Mouse (Mus musculus) megakaryocyte, embryonic 14.5 days (primary cell): ENCODE results near the gene Mfsd2a. TPM values are rescaled to one million over a fixed set of nuclear protein-coding genes. Genes with fewer than 3 reads are reported as not detected.
A peak's percentile ranks its signal among the peaks of the same experiment; 100 is the strongest.
"Not testable (repeated sequence)": the region's sequence is repeated elsewhere in the genome, so short reads cannot be mapped to it uniquely, and the experiment has no call there.

Source experiments
- H3K27me3 ChIP-seq: replicated peaks from 2 replicates; pipeline ENCODE3; 2012; ENCODE audit warnings: inconsistent platforms
- H3K36me3 ChIP-seq: replicated peaks from 2 replicates; pipeline ENCODE3; 2012; ENCODE audit warnings: low read length, inconsistent platforms, mixed read lengths
- H3K4me1 ChIP-seq: 2 replicates; pipeline ENCODE4 v1.6.1; 2012; ENCODE audit warnings: inconsistent platforms
- H3K4me3 ChIP-seq: replicated peaks from 2 replicates; pipeline ENCODE3; 2012; ENCODE audit warnings: moderate library complexity, mild to moderate bottlenecking, inconsistent platforms
- H3K9me3 ChIP-seq: 2 replicates; pipeline ENCODE4 v1.6.1; 2012; ENCODE audit warnings: inconsistent platforms
- FLI1 ChIP-seq: IDR thresholded peaks from 2 replicates; pipeline ENCODE4 v1.6.1; 2012; ENCODE audit warnings: low read length, inconsistent platforms, mixed read lengths
- GATA1 ChIP-seq: IDR thresholded peaks from 3 replicates; pipeline ENCODE4 v1.6.1; 2012; ENCODE audit warnings: mixed read lengths, low read length, inconsistent platforms, borderline replicate concordance
- polyA plus RNA-seq: library from polyadenylated mRNA; stranded (reverse); fragments of >175 nt; gene quantifications from 2 replicates; pipeline ENCODE4 v1.2.3, GENCODE M21; 2012; ENCODE audit warnings: low replicate concordance; ENCODE audit not compliant: insufficient read depth

The Mfsd2a gene
- polyA plus RNA-seq, 1 experiment: 0.12 TPM

DNA sequence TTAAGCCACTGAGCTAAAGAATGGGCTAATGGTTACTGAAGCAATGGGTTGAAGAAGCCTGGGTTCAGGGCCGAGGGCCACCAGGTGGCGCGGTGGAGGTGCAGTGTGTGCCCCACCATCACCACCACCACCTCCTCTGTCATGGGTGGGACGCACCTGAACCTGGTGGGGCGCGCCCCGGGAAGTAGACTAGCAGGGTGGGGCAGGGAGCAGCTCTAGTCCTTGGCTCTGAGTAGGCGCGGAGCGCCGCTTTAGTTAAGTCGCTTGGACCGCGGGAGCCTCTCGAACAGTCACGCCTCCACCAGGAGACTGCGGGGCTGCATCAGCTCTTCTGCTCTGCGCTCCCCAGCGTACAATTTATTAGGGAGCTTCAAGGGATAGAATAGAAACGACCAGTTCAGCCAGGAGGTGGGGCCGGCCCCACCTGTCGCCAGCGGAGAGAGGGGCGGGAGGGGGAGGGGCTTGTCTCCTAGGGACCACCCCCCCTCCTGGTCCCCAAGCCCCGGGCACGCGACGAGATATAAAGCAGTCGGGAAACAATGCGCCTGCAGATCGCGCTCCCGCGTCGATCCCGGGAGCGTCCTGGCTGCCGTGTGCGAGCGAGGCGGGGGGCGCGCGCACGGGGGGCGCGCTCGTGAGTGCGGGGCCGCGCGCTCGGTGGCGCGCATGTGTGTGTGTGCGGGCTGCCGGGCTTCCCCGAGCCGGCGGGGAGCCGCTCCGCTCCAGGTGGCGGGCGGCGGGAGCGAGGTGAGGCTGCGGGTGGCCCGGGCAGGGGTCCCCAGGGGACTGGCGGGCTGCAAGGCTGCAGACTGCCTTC is 34.6 kb upstream of the Mfsd2a start, which contains the start of gene Mycl:
Gene Mycl, plus strand, starts transcription at position 249 of the 817 bp plus-strand sequence.
- H3K4me1 ChIP-seq: peaks cover 23% of the 10 kb centered on the region
- H3K9me3 ChIP-seq: no peaks in the 10 kb centered on the region
- H3K36me3 ChIP-seq: no peaks in the 10 kb centered on the region
- no peak for TF ChIP-seq FLI1
- TF ChIP-seq GATA1: no peak
- H3K27me3 ChIP-seq: peaks cover 70% of the 10 kb centered on the region
- H3K4me3 ChIP-seq: peak within 1 kb of the TSS; percentile 91

DNA sequence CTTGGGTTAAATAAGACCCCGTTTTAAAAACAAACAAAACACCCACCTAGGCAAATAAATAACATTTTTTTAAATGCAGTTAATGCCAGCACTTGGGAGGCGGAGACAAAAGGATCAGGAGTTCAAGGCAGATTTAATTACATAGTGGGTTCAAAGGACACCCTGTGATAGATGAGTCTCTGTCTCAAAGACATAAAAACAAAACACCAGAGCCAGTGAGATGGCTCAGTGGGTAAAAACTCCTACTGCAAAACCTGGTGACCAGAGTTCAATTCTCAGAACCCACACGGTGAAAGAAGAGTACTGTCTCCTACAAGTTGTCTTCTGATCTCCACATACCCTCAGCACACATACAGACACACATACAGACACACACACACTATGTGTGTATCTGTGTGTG is 31.3 kb upstream of the Mfsd2a start:
- peaks cover 39% of the 10 kb centered on the region for H3K27me3 ChIP-seq
- H3K4me1 ChIP-seq: peaks cover 30% of the 10 kb centered on the region
- no peak overlapping the region for H3K4me3 ChIP-seq
- no peak for TF ChIP-seq FLI1
- no peak for TF ChIP-seq GATA1
- H3K9me3 ChIP-seq: no peaks in the 10 kb centered on the region
- no peaks in the 10 kb centered on the region for H3K36me3 ChIP-seq

DNA sequence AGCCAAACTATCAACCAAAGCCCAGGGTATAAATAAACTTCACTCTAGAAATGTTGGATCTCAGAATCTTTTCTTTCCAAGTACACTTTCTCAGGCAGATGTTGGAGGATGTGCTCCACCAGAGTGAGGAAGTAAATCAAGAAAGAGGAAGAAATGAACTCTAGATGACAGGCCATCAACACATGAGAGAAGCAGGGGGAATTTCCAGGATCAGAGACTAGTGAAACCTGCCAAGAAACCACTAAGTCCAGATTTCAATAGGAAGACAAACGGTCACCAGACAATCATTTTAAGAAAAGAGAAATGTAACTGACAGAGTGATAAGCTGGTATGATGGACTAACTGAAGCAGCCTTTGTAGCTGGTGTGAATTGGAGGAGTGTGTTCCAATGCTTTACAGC is 30.2 kb upstream of the Mfsd2a start:
- Histone ChIP-seq H3K9me3 (no peaks in the 10 kb centered on the region), H3K4me1 (peaks cover 27% of the 10 kb centered on the region), H3K27me3 (peaks cover 33% of the 10 kb centered on the region), H3K4me3 (no peak overlapping the region), H3K36me3 (no peaks in the 10 kb centered on the region)
- no peak for TF ChIP-seq FLI1
- no peak for TF ChIP-seq GATA1

GRCm38 (mm10) chr4:122988004-122988403 is 27.0 kb upstream of the Mfsd2a start:
- not testable (repeated sequence) for H3K9me3 ChIP-seq, H3K4me3 ChIP-seq, H3K36me3 ChIP-seq
- Histone ChIP-seq H3K27me3 (peaks cover 20% of the 10 kb centered on the region), H3K4me1 (peaks cover 33% of the 10 kb centered on the region)

- Histone ChIP-seq H3K4me1 (peaks cover 35% of the 10 kb centered on the region), H3K27me3 (peaks cover 18% of the 10 kb centered on the region), H3K9me3 (no peaks in the 10 kb centered on the region), H3K4me3 (no peak overlapping the region), H3K36me3 (no peaks in the 10 kb centered on the region)
- no peak for TF ChIP-seq FLI1
- TF ChIP-seq GATA1: no peak
Measured at GRCm38 (mm10) chr4:122987421-122987820, 26.4 kb upstream of the Mfsd2a start.

DNA sequence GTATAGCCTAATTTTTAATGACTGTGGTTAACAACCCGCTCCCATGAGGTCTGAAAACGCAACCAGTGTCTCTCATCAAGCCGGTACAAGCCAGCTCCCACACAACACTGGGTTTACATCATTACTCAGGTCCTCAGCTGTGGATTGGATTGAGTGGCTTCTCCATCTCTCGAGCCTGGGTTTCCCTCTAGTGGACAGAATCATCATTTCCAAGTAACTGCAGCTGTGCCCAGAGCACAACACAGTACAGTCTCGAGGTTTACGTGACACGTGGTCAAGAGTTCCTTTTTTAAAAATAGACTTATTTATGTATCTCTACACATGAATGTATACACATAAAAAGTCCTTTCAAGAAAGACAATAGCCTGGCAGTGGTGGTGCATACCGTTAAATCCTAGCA is 24.1 kb upstream of the Mfsd2a start:
- Histone ChIP-seq H3K27me3 (peaks cover 19% of the 10 kb centered on the region), H3K4me3 (no peak overlapping the region), H3K9me3 (no peaks in the 10 kb centered on the region), H3K4me1 (peaks cover 58% of the 10 kb centered on the region), H3K36me3 (no peaks in the 10 kb centered on the region)
- no peak for TF ChIP-seq FLI1
- TF ChIP-seq GATA1: no peak

DNA sequence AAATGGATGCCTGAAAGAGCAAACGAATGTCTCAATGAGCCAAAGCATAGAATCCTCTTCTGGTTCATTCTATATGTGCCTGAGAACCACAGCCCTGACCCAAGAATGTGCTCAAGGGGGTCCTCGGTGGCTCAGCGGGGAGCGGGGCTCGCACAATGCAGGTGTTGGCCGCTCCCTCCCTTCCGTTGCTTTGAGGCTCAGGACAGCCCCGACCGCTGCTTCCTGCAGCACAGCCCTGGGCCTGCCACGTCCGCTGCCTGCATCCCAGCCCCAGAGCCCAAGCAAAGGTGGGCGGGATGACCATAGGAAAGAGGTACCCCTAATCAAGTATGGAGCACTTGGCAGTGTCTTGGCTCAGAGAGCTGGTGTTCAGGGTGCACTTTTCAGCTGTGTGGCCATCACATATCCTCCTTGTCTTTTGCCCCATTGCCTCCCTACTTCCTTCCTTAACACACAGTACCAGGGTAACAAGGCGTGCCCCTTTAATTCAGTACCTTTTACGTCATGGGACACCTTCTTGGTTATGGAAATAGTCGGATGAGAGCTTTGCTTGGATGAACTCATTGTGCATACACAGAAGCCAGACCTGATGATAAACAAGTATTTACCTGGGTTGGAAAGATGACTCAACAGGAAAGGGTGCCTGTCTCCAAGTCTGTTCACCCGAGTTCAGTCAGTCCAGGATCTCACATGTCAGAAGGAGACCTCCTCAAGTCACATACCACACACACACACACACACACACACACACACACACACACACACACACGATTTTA is 22.7 kb upstream of the Mfsd2a start:
- Histone ChIP-seq H3K4me1 (peaks cover 62% of the 10 kb centered on the region), H3K9me3 (no peaks in the 10 kb centered on the region), H3K4me3 (peak overlapping the region; percentile 50), H3K27me3 (peaks cover 29% of the 10 kb centered on the region), H3K36me3 (no peaks in the 10 kb centered on the region)
- TF ChIP-seq GATA1 (no peak), FLI1 (no peak)

DNA sequence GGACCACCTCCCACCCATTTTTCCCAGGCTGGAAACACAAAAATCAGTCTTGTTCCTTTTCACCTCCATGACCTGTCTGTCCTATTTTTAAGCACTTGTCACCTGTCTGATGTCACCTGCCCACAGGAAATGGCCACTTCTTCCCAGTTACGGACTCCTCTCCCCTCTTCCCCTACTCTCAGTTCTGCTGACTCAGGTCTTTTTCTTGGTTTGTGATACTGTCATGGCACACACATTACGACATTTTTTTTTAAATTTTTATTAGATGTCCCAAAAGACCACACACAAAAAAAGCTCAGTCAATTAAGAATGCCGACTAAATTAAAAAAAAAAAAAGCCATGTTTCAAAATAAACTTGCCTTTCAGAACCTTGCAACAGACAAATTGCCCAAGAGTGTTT is 21.5 kb upstream of the Mfsd2a start:
- H3K27me3 ChIP-seq: peaks cover 30% of the 10 kb centered on the region
- H3K4me3 ChIP-seq: no peak overlapping the region
- H3K4me1 ChIP-seq: peaks cover 69% of the 10 kb centered on the region
- no peaks in the 10 kb centered on the region for H3K9me3 ChIP-seq
- H3K36me3 ChIP-seq: no peaks in the 10 kb centered on the region
- no peak for TF ChIP-seq GATA1
- no peak for TF ChIP-seq FLI1

DNA sequence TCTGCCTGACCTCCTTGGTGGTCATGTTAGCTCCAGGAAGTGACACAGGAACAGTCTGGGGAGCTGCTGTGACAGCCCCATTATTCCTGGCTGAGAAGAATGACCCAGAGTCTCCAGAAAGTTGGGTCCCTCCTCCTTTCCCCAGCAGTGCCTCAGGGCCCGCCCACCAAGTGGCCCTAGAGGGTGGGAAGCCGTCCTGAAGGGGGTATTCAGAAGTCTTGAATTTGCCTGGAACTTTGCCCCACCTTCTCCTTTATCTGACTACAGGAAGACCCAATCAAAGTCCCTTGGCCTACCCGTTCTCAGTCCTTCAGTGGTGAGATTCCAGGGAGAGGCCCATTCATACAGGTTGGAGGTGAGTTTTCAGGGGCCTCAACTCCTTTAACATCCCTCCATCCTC is 20.9 kb upstream of the Mfsd2a start:
- Histone ChIP-seq H3K4me1 (peaks cover 67% of the 10 kb centered on the region), H3K27me3 (peaks cover 30% of the 10 kb centered on the region), H3K9me3 (no peaks in the 10 kb centered on the region), H3K4me3 (peak overlapping the region; percentile 53), H3K36me3 (no peaks in the 10 kb centered on the region)
- no peak for TF ChIP-seq GATA1
- TF ChIP-seq FLI1: no peak

- Histone ChIP-seq H3K4me1 (peaks cover 61% of the 10 kb centered on the region), H3K36me3 (no peaks in the 10 kb centered on the region), H3K4me3 (peak overlapping the region; percentile 18), H3K9me3 (no peaks in the 10 kb centered on the region), H3K27me3 (peaks cover 28% of the 10 kb centered on the region)
- TF ChIP-seq GATA1: no peak
- no peak for TF ChIP-seq FLI1
Measured at GRCm38 (mm10) chr4:122981238-122981637, 20.2 kb upstream of the Mfsd2a start.
